Mouse (Mus musculus) bone marrow macrophage, adult 2 months (primary cell): ENCODE data around the gene Gpnmb. TPM values are rescaled to one million over a fixed set of nuclear protein-coding genes. Genes with fewer than 3 reads are reported as not detected.

Experiments used
- H3K27ac ChIP-seq: 2 replicates; pipeline ENCODE4 v1.5.1; 2012; ENCODE audit warnings: low read depth, low read length; ENCODE audit not compliant: insufficient read depth
- H3K4me1 ChIP-seq: 2 replicates; pipeline ENCODE4 v1.6.1; 2012; ENCODE audit warnings: low read length; ENCODE audit not compliant: control insufficient read depth, insufficient read depth
- H3K4me3 ChIP-seq: 2 replicates; pipeline ENCODE4 v1.5.1; 2012; ENCODE audit warnings: mild to moderate bottlenecking, low read length, moderate library complexity; ENCODE audit not compliant: insufficient read depth
- CTCF ChIP-seq: IDR thresholded peaks from 2 replicates; pipeline ENCODE4 v1.5.1; 2012; ENCODE audit warnings: low read depth, mild to moderate bottlenecking, low read length, moderate library complexity
- POLR2A ChIP-seq: IDR thresholded peaks from 2 replicates; pipeline ENCODE4 v1.6.1; 2012; ENCODE audit warnings: mild to moderate bottlenecking, low read depth, low read length, borderline replicate concordance
- polyA plus RNA-seq: library from polyadenylated mRNA; stranded (reverse); fragments of >200 nt; gene quantifications from 2 replicates; pipeline ENCODE4 v1.2.4, GENCODE M21; 2012; ENCODE audit not compliant: missing spikeins, insufficient read depth, insufficient read length

Gpnmb gene
- polyA plus RNA-seq, 1 experiment: 3,910 TPM

- Histone ChIP-seq H3K27ac (peak overlapping the region; percentile 100), H3K4me1 (peaks cover 37% of the 10 kb centered on the region), H3K4me3 (no peak overlapping the region; the same call in 1 of the 2 replicates)
- TF ChIP-seq CTCF (no peak), POLR2A (no peak)
These were observed 25.2 kb upstream of the Gpnmb start for GRCm38 (mm10) chr6:49011191-49011590.

GRCm38 (mm10) chr6:49013023-49013422 lies 23.3 kb upstream of the Gpnmb start:
- H3K4me3 ChIP-seq: peak overlapping the region; percentile 38
- no peak for TF ChIP-seq POLR2A
- TF ChIP-seq CTCF: no peak
- H3K27ac ChIP-seq: peak overlapping the region; percentile 100
- H3K4me1 ChIP-seq: peaks cover 39% of the 10 kb centered on the region

- Histone ChIP-seq H3K4me3 (no peak overlapping the region), H3K27ac (peak overlapping the region; percentile 100), H3K4me1 (peaks cover 36% of the 10 kb centered on the region)
- no peak for TF ChIP-seq POLR2A
- no peak for TF ChIP-seq CTCF
These were observed 22.9 kb upstream of the Gpnmb start for GRCm38 (mm10) chr6:49013458-49013857.

GRCm38 (mm10) chr6:49017150-49017549 lies 19.2 kb upstream of the Gpnmb start:
- Histone ChIP-seq H3K27ac (no peak overlapping the region), H3K4me3 (no peak overlapping the region), H3K4me1 (peaks cover 46% of the 10 kb centered on the region)
- TF ChIP-seq CTCF (no peak), POLR2A (no peak)

GRCm38 (mm10) chr6:49019341-49019740 lies 17.0 kb upstream of the Gpnmb start:
- Histone ChIP-seq H3K4me3 (no peak overlapping the region), H3K4me1 (peaks cover 53% of the 10 kb centered on the region), H3K27ac (no peak overlapping the region)
- TF ChIP-seq POLR2A (no peak), CTCF (no peak)

GRCm38 (mm10) chr6:49021141-49022012 lies 15.0 kb upstream of the Gpnmb start:
- TF ChIP-seq POLR2A (no peak), CTCF (no peak)
- H3K4me1 ChIP-seq: peaks cover 73% of the 10 kb centered on the region
- no peak overlapping the region for H3K4me3 ChIP-seq
- peak overlapping the region; percentile 81 for H3K27ac ChIP-seq

GRCm38 (mm10) chr6:49022384-49022783 lies 14.0 kb upstream of the Gpnmb start:
- TF ChIP-seq CTCF (no peak), POLR2A (no peak)
- Histone ChIP-seq H3K4me1 (peaks cover 77% of the 10 kb centered on the region), H3K27ac (peak overlapping the region; percentile 81)

GRCm38 (mm10) chr6:49023315-49023714 lies 13.0 kb upstream of the Gpnmb start:
- peak overlapping the region; percentile 81 for H3K27ac ChIP-seq
- H3K4me1 ChIP-seq: peaks cover 85% of the 10 kb centered on the region
- no peak overlapping the region for H3K4me3 ChIP-seq
- TF ChIP-seq POLR2A: no peak
- no peak for TF ChIP-seq CTCF

More at GRCm38 (mm10) chr6:49022384-49022783, 14.0 kb upstream of the Gpnmb start:
- H3K4me3 ChIP-seq: no peak overlapping the region

GRCm38 (mm10) chr6:49025290-49025689 lies 11.1 kb upstream of the Gpnmb start:
- TF ChIP-seq CTCF: no peak
- no peak for TF ChIP-seq POLR2A
- 0 out of 2 replicates have a peak overlapping the region, but pooled peaks have one; percentile 96 for H3K27ac ChIP-seq
- peaks cover 86% of the 10 kb centered on the region for H3K4me1 ChIP-seq
- H3K4me3 ChIP-seq: no peak overlapping the region

GRCm38 (mm10) chr6:49026496-49026895 lies 9.8 kb upstream of the Gpnmb start:
- Histone ChIP-seq H3K4me1 (peaks cover 82% of the 10 kb centered on the region), H3K27ac (peak overlapping the region; percentile 96), H3K4me3 (no peak overlapping the region)
- TF ChIP-seq CTCF (no peak), POLR2A (no peak)
